Mouse (Mus musculus) brain, embryonic 14.5 days (tissue): Measurements from ENCODE around the gene Kdm2a.

Source experiments
- CTCF ChIP-seq: fragments of 200-500 bp; IDR thresholded peaks from 2 replicates; pipeline ENCODE4 v1.5.1; 2012; ENCODE audit warnings: inconsistent platforms, mild to moderate bottlenecking, moderate library complexity, borderline replicate concordance; ENCODE audit not compliant: insufficient read depth, insufficient read length; ENCODE audit errors: extremely low read depth
- POLR2A ChIP-seq: fragments of 200-500 bp; IDR thresholded peaks from 2 replicates; pipeline ENCODE4 v1.6.1; 2012; ENCODE audit warnings: mild to moderate bottlenecking, inconsistent platforms, borderline replicate concordance; ENCODE audit not compliant: poor library complexity, insufficient read depth, insufficient read length, severe bottlenecking; ENCODE audit errors: extremely low read depth

GRCm38 (mm10) chr19:4404840-4405239 is 6.8 kb upstream of the Kdm2a start:
- TF ChIP-seq CTCF (no peak), POLR2A (no peak)
